Mouse (Mus musculus) CD4-positive helper T cell, adult 2 months (primary cell): Measurements from ENCODE around the gene Fbxw22.
"Not testable (repeated sequence)": the region's sequence is repeated elsewhere in the genome, so short reads cannot be mapped to it uniquely, and the experiment has no call there.

Experiments
- DNase-seq: peaks from one replicate; pipeline ENCODE4 v3.0.0-alpha.2; 2012; ENCODE audit warnings: low read depth, missing footprints, low spot score

Fbxw22 gene

GRCm38 (mm10) chr9:109404196-109404595, at the start of gene Fbxw22:
Fbxw22 (minus strand) TSS chr9:109404296.
- not testable (repeated sequence) for DNase-seq

DNA sequence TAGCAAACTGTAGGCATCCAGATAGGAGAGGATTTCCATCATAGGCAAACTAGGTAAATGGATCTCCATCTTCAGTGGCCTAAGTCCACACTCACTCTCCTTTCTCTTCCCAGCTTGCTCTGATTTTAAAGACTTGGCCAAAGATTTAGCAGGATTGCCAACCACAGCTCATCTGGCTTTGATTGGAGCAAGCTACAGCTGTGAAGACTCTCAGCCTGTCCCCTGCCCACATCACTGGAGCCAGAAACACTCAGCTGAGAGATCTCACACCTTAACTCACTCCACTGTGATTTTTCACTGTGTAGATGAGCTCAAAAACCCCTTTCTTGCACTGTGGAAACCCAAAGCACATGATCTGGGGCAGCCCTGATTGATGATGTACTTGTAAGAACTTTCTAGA, 44.9 kb upstream of the Fbxw22 start, which contains the start of gene Fbxw16:
Fbxw16 (minus strand) TSS at position 101 of the 400 bp plus-strand sequence.
- no peak for DNase-seq

- DNase-seq = no peak
Observed at GRCm38 (mm10) chr9:109432956-109433355, 28.9 kb upstream of the Fbxw22 start.

GRCm38 (mm10) chr9:109339559-109339958, 64.5 kb downstream of the Fbxw22 start, which contains the start of gene Fbxw28:
Fbxw28 (minus strand) TSS chr9:109339659.
- not testable (repeated sequence) for DNase-seq
